Mouse (Mus musculus) cerebellum, postnatal 4 days (tissue): Measurements from ENCODE around the gene Map7.

Experiments
- DNase-seq, 2 experiments: peaks; one replicate each; pipeline ENCODE4 v3.0.0; 2022; ENCODE audit warnings: low spot score in 2 of 2, mixed read lengths in 1 of 2

Map7 gene

DNA sequence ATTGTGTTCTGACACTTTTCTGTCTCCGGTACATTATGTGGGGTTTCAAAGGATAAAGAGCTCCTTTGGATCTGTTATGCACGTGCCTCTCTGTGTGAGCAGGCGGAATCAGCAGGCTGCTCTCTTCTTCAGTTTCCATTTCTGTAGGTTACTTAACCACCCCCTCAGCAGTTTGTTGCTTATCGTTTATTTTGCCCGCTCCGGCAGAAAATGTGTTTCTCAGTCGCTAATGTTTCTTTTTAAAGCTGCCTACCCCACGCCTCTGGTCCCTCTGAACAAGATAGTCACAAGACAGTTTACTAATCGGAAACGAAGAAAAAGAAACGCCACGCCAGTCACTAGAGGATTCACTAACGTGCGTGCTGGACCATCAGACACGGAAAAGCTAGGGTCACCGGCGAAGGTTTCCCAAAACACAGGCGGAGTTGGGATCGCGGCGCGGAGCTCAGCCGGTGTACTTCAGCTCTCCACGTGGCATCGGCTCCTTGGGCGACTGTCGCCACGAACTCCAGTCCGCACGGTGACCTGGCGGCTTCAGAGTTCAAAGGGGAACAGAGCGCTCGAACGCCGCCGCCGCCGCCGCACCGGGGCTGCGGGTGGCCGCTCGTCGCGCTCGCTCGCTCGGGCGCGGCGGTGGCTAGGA, at the start of gene Map7:
TSS of gene Map7 (plus strand) at position 342 of the 643 bp plus-strand sequence.
- no peak for DNase-seq

DNA sequence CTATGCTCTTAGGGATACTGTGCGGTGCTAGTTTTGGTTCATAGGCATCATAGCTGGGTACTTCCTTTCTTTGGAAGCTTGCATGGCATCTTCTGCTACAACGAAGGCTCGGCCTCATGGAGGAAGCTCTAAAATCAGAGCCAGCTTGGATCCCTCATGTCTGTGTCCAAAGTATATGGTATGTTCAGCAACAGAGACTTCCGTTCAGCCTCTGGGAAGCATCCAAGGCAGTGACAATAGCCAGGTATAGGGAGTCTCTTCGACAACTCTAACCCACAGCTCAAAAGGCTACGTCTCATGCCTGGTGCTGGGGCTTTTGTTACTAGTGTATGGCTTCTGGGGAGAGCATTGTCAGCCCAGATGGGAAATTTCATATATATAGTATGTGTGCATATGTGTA, 46.8 kb upstream of the Map7 start:
- DNase-seq, result no peak

DNA sequence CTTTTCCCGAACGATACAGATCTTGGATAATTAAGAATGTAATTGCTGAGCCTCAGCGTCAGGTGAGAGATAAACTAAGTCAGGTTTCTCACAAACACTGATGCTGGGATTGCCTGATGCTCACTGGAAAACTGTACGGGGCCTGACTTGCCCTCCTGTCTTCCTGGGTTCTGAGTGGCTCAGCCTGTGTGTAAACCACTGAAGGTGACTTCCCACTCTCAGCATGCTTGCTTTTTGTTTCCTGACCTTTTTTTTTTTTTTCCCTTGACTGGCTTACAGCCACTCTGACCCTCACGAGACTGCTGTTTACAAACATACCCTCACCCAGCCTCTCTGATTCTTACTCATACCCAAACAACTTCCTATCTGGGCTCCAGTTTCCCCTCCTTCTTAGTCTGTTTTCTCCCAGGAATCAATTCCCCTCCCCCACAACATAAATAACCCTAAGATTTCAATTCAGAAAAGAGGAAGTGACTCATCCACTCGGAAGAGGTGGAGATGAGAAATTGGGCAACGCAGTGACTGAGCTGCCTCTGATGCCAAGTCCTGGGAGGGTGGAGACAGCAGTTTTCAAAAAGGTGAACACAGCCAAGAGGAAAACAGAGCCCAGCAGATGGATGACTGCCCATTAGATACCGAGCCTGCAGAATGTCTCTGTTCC, 43.9 kb upstream of the Map7 start:
- DNase-seq, result no peak

DNA sequence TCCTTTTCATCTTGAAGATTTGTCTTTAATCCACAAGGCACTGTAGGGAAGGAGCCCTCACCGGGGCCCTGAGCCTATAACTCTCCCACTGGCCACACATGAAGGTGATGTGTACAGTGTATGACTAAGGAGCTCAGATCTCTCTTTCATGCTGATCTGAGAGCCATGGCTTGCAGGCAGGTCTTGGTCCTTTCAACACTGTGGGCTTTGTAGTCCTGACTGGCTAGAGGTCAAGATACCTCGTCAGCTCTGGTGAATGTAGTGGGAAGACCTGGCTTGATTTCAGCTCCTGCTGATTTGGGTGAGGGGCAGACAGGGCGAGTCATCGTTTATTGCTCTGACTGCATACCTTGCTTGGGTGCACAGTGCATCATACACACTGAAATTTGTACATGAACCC, 42.7 kb upstream of the Map7 start:
- DNase-seq, result no peak

DNA sequence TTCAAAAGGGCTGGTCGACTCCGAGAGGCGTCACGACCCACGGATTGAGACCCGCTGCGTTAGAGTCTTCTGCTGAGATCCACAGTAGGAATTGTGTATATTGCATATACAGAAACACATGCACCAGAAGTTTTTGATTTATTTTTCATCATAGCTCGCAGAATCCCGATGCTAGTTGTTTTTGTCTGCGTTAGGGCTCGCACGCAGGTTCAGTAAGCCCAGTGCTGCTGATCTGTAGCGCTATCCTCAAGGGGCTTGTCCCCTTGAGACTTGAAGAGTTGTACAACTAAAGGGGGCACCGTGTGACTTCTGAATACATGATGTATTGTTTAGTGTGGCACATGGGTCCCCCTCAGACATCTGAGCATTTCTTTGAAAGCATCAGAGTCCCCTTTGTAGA, 41.2 kb upstream of the Map7 start:
- no peak for DNase-seq

DNA sequence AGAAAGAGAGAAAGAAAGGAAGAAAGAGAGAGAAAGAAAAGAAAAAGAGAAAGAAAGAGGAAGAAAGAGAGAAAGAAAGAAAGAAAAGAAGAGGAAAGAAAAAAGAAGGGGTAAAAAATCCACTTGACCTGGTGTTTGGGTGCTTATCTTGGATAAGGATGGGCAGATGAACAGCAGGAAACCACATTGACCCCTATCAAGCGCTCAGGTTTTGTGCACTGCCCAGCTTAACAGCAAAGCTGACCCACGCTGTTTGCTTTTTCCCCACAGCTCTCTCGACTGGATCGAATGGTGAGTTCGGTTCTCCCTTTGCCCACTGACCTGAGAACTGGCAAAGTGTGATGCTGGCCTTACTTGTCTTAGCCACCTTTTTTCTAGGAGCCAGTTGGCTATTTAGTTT, 36.8 kb upstream of the Map7 start:
- DNase-seq, result no peak

DNA sequence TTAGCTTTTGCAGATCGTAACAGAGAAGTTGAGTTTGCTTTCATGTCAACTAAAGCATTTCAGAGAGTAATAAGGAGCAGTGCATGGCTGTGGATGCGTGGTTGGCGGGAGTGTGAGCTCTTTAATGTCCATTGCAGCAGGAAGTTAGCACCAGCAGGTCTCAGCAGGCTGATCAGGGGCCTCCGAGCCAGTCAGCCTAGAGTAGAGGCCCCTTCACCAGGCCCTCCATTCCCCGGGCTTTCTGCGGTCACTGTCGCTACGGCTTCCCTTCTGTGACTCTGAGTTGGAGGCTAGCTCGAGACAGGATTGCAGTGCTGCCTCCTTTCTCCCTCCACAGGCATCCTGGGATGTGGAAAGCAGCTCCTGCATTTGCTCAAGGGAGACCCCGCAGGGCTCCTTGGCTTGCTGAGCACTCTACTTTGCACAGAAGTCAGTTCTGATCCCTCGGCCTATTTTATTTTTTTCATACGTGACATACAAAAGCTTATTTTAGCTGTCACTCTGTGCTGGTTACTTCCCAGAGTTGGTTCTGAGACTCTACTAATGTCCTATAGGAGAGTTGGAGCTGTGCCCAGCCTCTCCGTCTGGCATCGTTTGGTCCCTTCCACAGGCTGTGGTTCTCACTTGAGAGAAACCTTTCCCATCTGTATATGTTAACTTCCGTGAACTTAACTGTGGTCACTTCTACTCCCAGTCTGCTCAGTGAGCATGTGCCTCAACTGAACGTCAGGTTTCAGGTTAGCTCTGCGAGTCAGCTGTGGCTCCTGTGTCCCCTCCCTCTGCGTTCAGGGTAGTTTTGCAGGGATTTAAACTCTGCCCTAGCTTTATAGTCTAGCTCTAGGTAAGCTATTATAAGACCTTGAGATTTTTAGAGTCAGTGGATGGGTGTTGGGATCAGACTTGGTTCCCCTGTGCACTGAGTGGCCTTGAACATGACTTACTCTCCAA, 36.0 kb upstream of the Map7 start:
- DNase-seq, result no peak

DNA sequence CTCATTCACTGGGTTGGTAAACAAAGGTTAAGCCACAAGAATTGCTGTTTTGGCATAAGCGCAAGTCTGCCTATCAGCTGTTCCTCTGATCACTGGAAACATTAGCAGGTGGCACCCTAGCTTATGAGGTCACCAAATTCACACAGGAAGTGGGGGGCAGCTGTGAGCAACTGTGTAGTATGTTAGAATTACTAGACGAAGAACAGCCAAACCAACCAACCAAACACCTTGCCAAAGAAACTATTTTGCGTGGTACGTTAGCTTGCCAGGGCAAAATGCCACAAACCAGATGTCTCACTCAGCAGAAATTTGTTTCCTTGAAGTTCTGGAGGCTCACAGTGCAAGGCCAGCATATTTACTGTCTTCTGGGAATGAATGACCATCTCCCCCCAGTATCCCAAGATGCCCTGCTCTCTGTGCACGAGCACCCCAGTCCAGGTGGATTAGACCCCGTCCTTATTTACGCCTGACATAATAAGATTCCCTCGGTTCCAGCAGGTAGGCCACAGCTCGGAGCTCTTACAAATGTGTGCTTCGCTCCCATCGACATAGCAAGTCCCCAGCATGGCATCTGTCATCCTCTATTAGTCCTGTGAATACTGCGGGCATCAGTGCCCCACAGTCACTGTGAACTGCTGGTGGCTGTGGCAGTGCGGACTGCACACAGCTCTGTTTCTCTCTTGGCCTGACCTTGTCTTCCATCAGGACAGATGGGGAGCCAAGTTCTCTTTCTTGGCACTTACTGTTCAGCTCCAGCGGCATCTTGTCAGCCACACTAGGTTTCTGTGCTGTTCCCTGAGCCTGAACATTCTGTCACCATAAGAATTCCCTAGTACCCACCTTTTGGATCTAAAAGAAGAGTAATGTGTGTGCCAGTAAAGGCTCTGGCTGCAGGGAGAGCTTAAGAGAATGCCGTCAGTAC, 28.5 kb upstream of the Map7 start:
- no peak for DNase-seq

DNA sequence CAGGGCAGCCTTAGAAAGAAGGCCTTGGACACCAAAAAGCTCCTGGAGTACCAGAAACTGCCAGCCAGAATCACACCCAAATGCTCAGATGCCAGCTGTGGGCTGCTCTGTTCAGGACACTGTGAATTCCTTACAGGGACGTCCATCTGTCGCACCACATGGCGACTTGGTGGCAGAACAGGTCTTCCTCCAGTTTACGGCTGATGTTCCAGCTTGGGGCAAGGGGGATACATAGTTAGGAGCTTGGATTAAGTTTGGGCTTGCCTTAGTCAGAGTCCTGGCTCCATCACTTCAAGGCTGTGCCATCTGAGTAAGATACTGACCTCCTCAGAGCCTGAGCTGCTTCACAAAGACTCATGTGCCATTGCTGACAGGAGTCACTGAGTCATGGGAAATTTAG, 26.3 kb upstream of the Map7 start:
- no peak for DNase-seq

DNA sequence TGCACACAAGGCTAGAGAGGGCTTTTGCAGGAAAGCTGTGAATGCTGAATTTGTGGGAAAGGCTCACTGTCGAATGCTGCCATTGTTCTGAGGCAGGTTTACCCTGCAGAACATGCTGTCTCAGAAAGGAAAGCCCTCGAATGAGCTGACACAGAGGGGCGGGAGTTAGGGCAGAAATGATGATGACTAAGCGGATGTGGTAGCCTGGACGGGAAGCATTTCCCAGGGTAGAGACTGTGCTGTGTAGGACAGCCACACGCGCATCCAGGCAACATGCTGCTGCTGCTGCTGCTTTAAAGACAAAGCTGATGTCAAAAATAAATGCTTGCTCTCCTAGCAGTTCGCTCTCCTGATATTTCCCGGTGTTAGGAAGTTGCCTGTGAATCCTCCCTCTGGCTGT, 24.9 kb upstream of the Map7 start:
- DNase-seq, result no peak

DNA sequence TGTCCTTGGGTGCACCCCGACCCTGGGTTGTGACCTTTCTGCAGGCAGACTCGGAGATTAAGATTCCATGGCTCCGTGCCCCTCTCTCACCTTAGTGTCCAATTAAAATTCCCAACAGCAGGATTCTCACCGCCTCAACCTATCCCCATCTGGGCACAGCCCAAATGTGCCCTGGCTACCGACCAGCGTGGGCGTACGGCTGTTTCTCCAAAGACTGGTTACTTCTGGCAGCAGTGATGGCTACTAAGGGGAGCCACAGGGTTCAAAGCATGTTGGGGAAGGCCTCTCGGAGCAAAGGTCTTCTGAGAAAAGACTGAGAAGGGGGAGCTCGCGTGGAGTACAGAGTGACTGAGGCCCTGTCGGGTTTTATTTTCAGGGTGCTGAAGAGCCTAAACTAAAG, 23.7 kb upstream of the Map7 start:
- DNase-seq, result no peak

DNA sequence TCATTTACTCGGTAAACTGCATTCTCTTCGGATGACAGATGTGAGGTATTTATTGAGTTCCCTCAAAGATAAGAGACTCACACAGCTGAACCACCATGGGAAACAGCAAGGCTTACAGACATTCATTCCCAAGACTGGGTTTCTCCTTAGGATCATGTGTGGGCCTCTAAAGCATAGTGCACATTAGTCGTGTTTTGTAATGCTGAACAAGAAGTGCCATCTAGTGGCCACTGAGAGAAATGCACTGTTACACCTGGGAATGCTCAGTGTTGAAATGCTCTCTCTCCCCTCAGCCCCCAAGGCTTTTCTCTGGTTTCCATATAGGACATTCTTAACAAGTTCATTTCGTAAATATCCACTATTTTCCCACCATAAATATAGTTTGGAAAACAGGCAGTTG, 23.0 kb upstream of the Map7 start:
- DNase-seq, result peak in 1 of 2 experiments; percentile 57

DNA sequence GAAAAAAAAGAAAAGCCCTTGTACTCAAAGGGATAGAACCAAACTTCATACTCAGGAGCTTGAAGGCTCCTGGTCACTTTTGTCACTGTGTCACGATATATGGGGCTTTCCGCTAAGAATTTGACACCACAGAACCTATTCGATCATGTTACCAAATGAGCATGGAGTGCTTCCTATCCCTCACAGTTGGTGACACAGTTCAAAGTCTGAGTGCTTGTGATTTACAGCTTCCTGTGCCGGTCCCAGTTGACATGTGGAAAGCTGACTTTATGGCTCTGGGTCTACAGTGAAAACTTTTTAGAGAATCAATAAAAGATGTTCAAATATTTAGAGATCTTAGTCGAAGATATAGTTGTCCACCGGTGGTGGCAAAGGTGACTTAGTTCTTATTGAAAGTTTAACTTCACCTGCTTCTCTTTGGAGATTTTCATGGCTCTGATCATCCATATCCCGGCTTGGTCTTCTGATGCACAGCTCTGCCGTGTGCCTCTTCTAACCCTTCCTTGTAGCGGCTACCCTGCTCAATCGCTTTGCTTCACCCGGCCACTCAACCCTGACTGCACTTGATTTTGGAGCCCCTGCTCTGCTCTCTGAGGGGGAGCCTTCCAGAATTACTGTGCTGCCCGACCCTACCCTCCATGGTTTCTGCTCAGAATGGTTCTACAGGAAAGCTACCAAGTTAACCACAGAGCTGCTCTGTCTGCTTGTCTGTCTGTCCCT, 15.2 kb upstream of the Map7 start:
- no peak for DNase-seq

DNA sequence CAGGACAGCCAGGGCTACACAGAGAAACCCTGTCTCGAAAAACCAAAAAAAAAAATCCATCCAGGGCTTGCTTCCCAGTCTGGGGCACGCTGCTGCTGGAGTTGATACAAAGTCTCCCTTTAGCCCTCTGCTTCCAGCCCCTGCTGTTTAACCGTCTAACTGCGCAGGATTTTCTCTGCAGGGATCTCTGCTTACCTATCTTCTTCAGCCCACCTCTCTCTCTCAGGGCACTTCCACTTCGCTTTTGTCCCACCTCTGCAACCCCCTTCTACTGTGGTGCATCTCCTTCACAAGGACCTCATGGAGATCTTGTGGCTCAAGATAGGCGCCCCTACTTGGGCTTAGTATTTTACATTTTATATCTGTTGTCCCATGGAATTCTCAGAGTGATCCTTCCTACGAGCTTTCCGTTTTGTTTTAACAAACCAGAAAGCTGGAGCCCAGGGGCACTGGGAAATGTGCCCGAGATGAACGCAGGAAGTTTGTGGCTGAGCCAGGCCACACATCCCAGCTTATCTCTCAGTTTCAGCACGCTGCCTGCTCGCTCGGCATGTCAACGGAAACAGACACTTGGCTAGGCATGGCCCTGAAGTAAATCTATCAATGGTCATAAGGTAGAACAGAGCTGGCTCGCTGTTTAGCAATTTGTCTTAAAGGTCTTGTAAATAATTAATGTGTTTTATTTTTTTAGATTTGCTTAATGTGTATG, 12.8 kb upstream of the Map7 start:
- DNase-seq, result no peak

DNA sequence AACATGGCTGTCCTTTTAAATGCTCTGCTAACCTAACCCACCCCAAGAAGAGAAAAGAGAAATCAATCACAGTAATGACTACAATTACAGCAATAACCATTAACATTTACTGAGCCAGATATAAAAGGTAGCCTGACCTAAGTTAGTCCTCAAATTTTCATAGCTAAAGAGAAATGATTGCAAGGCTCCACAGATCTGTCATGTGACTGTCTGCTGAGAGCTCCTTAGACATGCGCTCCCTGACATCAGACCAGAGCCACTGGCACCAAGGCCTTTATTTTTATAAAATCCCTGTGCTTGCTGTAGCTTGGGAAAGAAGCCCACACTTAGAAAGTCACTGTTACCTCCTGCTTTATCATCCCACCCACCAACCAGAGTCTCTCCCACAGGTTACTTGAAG, 11.8 kb upstream of the Map7 start:
- no peak for DNase-seq

DNA sequence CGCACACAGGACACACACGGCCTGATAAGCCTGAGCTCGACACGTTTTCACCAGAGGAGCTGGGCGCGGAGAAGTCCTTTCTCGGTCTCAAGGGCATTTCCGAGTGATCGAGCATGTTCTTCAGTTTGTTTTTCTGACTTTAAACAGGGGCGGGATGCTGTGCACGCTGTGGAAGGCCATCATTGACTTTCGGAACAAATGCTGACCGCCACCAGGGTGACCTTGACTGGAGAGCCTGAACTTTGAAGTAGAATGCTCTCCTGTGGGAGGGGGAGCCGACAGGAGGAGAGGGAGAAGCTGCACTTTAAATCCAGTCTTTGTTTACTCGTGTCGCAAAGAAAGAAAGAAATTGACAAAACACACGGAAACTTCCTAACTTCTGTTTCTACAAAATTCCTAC, 6.9 kb upstream of the Map7 start:
- no peak for DNase-seq

DNA sequence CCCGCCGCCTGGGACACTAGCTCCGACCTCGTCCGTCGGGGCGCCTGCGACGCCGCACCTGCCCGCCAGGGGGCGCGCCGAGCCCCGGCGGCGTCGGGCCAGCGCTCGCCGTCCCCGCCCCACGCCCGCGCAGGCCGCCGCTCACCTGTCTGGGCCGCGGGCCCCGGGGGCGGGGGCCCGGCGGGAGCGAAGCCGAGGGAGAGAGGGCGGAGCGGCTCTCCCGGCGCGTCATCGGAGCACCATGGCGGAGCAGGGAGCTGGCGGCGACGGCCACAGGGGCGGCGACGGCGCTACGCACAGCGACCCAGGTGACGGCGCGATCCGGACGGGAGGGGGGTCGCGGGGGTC, 476 bp downstream of the Map7 start:
- DNase-seq, result peak in 1 of 2 experiments; percentile 36

DNA sequence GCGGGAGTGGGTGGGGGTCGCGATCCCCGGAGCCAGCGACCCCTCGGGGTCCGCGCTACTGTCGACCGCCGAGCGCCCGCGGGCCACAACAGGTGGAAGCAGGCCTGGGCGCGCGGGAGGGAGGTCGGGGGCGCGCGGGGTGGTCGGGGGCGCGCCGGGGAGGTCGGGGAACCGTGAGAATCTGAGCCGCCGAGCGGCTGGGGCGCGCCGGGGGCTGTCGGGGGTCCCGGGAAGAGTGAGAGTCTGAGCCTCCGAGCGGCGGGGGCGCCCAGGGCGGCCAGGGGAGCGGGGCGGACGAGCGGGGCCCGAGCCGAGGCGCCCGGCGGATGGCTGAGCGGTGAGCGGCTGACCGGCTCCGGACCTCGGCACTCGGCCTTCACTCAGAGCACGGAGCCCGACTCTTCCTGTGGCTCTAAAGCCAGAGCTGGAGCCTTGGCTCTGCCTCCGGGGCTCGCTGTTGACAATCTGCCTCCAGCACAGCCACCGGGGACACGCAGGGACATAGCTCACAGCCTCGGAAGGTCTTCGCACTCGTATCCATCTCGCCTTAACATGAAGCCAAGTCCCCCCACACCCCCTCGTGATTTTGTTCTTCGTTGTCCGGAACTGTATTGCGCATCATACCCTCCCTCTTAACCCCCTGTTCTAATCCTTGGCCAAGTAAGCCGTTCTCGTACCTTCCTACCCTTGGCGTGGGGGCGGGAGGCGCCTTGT, 1.0 kb downstream of the Map7 start:
- peak in 1 of 2 experiments; percentile 45 for DNase-seq

DNA sequence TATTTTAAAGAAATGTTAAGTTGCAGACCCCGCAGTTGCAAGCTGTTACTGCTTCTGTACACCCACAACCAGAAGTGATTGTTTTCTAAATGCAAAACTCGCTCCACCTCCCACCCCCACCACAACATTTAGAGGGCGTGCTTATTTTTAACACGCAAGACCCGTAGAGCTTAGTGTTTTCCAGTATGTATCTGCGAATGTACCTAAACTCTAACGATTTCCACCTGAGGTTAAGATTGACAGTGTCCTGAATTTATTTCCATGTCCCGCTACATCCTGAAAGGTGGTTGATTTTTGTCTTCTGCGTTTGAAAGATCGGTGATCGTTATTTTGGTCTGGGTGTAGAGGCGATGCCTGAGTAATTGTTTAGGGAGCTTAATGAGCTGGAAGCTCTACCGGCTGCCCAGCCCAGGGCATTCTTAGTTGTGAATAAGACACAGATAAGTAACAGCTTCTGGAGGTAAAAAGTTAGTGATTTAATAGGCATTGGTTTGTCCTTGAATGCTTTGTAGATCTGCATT, 1.6 kb downstream of the Map7 start:
- no peak for DNase-seq

DNA sequence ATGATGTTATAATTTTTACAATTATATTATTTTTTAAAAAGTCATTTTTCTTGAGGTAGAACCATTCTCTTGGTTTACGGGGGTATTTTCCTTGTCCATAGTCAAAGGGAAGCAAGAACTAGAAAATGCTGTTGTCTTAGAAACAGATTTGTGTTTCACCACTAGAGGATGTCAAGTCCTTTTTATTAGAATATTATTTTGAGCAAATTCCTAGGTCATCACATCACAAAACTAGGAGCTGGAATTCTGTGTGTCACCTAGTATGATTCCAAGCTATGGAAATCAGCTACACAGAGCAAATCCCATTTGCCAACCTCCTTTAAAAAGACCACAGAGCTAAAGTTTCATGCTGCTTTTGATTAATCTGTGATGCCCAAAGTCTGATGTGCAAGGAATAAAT, 3.9 kb downstream of the Map7 start:
- no peak for DNase-seq
